10 mouse cellular contexts compared by ENCODE assay signal in genomic region chr5:111649012-111649411, GRCm38 (mm10).
DNase-seq lines count a peak whose midpoint lies in the region; ATAC-seq and TF ChIP-seq lines count a peak whose summit lies in the region.
"Had no signal": no experiment of that assay in that cellular context is flagged by ENCODE, and none has a peak within 500 bp of the region (broad histone marks: within the 10 kb centered on the region; RNA-seq: fewer than 3 reads in every experiment).

No protein-coding gene starts in this region.

- H3K27ac ChIP-seq in embryonic facial prominence, embryonic 13.5 days, result peak overlapping the region; percentile 69; the same call in 1 of the 2 replicates
- H3K27ac ChIP-seq in heart, embryonic 10.5 days, result peak overlapping the region; percentile 30; the same call in 1 of the 2 replicates
- H3K27ac ChIP-seq in midbrain, postnatal 0 days (ENCODE audit: low read depth, low read length), result no peak overlapping the region
- H3K27ac ChIP-seq: heart, embryonic 13.5 days had no signal

- TF ChIP-seq CTCF in midbrain, postnatal 0 days (IDR thresholded peaks at IDR 0.05), result no peak

- no peaks in the 10 kb centered on the region for H3K9me3 ChIP-seq in embryonic facial prominence, embryonic 13.5 days
- no peaks in the 10 kb centered on the region for H3K9me3 ChIP-seq in heart, embryonic 10.5 days
- H3K9me3 ChIP-seq in midbrain, postnatal 0 days (ENCODE audit: low read length), result no peaks in the 10 kb centered on the region
- H3K9me3 ChIP-seq: heart, embryonic 13.5 days had no signal

- peak overlapping the region; percentile 24 for H3K4me2 ChIP-seq in embryonic facial prominence, embryonic 13.5 days
- no peak overlapping the region for H3K4me2 ChIP-seq in midbrain, postnatal 0 days (ENCODE audit: low read depth, low read length, poor library complexity, severe bottlenecking)
- H3K4me2 ChIP-seq: heart, embryonic 13.5 days had no signal

- WGBS in embryonic facial prominence, embryonic 13.5 days, result 12% methylated on average over 10 of the region's 10 CpGs
- 50% methylated on average over 10 of the region's 10 CpGs for WGBS in heart, embryonic 10.5 days
- WGBS in midbrain, postnatal 0 days, result 6% methylated on average over 10 of the region's 10 CpGs

- H3K9ac ChIP-seq in embryonic facial prominence, embryonic 13.5 days, result no peak overlapping the region
- no peak overlapping the region for H3K9ac ChIP-seq in midbrain, postnatal 0 days (replicated peaks; ENCODE audit: low read length, poor library complexity, severe bottlenecking)
- H3K9ac ChIP-seq: heart, embryonic 13.5 days had no signal

- peak; percentile 13 for DNase-seq in adrenal gland, adult 8-10 months
- no peak for DNase-seq in heart, embryonic 10.5 days (ENCODE audit: low spot score)
- peak; percentile 41 for DNase-seq in kidney, adult 9 months
- peak; percentile 61 to 65 for DNase-seq in left cerebral cortex, postnatal 36 days (ENCODE audit: low spot score in 2 of 2)
- DNase-seq in midbrain, postnatal 0 days (ENCODE audit: low spot score), result peak; percentile 84
- no peak for DNase-seq in thymus, postnatal 25 days

- intact Hi-C loops in left cerebral cortex, postnatal 36 days (cut with DNase I), result no loop called here

- ATAC-seq in embryonic facial prominence, embryonic 13.5 days (ENCODE audit: insufficient number of reproducible peaks, insufficient read depth, low FRiP score, low TSS enrichment, low read depth), result 0 out of 2 replicates have a peak, but pooled peaks have one; percentile 30
- ATAC-seq in midbrain, postnatal 0 days (ENCODE audit: low FRiP score), result peak; percentile 75
- ATAC-seq in activated CD4-positive, CD25-positive, alpha-beta regulatory T cell, adult 4 months, result no peak

- H3K27me3 ChIP-seq in embryonic facial prominence, embryonic 13.5 days, result no peaks in the 10 kb centered on the region
- peaks cover 64% of the 10 kb centered on the region for H3K27me3 ChIP-seq in heart, embryonic 10.5 days (ENCODE audit: insufficient read depth, poor library complexity, severe bottlenecking)
- H3K27me3 ChIP-seq in midbrain, postnatal 0 days (ENCODE audit: insufficient read depth, low read length), result no peaks in the 10 kb centered on the region

- H3K36me3 ChIP-seq in embryonic facial prominence, embryonic 13.5 days, result no peaks in the 10 kb centered on the region
- H3K36me3 ChIP-seq in heart, embryonic 10.5 days, result no peaks in the 10 kb centered on the region
- H3K36me3 ChIP-seq in midbrain, postnatal 0 days (ENCODE audit: insufficient read depth, low read length), result no peaks in the 10 kb centered on the region
- H3K36me3 ChIP-seq: G1E; heart, embryonic 13.5 days had no signal

- H3K4me3 ChIP-seq in embryonic facial prominence, embryonic 13.5 days, result no peak overlapping the region
- no peak overlapping the region for H3K4me3 ChIP-seq in heart, embryonic 10.5 days
- no peak overlapping the region for H3K4me3 ChIP-seq in midbrain, postnatal 0 days (ENCODE audit: low read depth, low read length)
- H3K4me3 ChIP-seq: heart, embryonic 13.5 days had no signal

- H3K4me1 ChIP-seq in embryonic facial prominence, embryonic 13.5 days, result peaks cover 38% of the 10 kb centered on the region
- peaks cover 30% of the 10 kb centered on the region for H3K4me1 ChIP-seq in heart, embryonic 10.5 days
- peaks cover 16% of the 10 kb centered on the region for H3K4me1 ChIP-seq in midbrain, postnatal 0 days (ENCODE audit: insufficient read depth, low read length)

Comparison
In these comparisons a context has a peak if more than half of its experiments do, and no peak if none do; other contexts are left out.
1. DNase-seq: peak in adrenal gland, adult 8-10 months (single experiment), kidney, adult 9 months (single experiment), left cerebral cortex, postnatal 36 days (2 of 2) and midbrain, postnatal 0 days (single experiment); none in heart, embryonic 10.5 days (single experiment) and thymus, postnatal 25 days (single experiment).